Mouse (Mus musculus) layer of hippocampus, adult 18-20 months (tissue): ENCODE data around the gene Drc1. TPM values are rescaled to one million over a fixed set of nuclear protein-coding genes. Genes with fewer than 3 reads are reported as not detected.

Experiments used
- DNase-seq, 2 experiments: peaks; one replicate each; pipeline ENCODE4 v3.0.0; 2022; ENCODE audit warnings: low spot score in 2 of 2
- long read RNA-seq: library from polyadenylated mRNA; stranded (forward); transcript quantifications from one replicate; pipeline ENCODE4 v2.0.0, GENCODE M21; 2021
- total RNA-seq, 2 experiments: library from RNA; stranded (reverse); gene quantifications; 2 replicates each; pipeline ENCODE4 v1.2.3; 2021

Gene Drc1
- 1 to 10 TPM; 8.6 to 8.8 TPM for total RNA-seq
- long read RNA-seq, partial matches to known transcripts = 2 of 10 reads
- long read RNA-seq, other reads (novel, unspliced or antisense) = 5 of 10 reads

- DNase-seq = peak; percentile 70 to 78
Observed at GRCm38 (mm10) chr5:30281291-30281732, at the start of gene Drc1. Drc1 (plus strand) TSS chr5:30281388.

DNA sequence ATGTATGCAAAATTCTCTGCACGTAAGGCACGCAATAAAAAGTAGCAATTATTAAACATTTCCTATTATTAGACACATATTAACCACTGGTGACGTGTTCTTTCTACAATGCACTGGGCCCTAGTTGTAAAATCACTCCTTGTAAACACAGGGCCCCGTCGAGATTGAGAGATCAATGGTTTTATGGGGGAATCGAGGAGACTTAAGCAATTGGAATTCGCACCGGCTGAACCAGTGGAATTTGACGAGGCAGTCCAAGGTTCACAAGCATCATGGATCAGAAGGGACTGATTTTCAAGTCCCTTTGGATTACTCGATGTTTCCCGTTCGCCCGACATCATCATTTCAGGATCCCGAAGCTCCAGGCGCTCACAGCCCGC lies 49.3 kb upstream of the Drc1 start:
- DNase-seq = no peak

GRCm38 (mm10) chr5:30232271-30232971 lies 48.8 kb upstream of the Drc1 start, which contains the start of gene Selenoi:
Selenoi (plus strand) TSS chr5:30232581.
- peak; percentile 99 for DNase-seq

DNA sequence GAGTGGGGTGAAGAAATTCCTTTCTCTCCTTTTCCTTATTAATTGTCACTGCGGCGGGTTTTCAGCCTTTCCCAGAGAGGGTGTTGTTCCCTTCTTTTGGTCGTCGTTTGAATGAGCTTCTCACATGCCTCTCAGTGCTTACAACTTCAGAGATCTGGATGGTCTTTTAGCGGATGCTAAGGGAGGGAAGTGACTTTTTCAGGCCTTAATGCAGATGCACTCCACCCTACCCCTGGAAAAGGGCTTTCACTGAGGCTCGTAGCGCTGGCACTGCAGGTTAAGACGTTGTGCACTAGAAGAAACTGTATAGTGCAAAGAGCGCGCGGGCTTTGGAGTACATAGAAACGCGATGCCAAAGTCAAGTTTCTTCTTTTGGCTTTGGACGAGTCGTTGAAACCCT lies 48.1 kb upstream of the Drc1 start:
- peak in 1 of 2 experiments; percentile 33 for DNase-seq

- DNase-seq = no peak
Observed at GRCm38 (mm10) chr5:30233979-30234378, 47.2 kb upstream of the Drc1 start.

DNA sequence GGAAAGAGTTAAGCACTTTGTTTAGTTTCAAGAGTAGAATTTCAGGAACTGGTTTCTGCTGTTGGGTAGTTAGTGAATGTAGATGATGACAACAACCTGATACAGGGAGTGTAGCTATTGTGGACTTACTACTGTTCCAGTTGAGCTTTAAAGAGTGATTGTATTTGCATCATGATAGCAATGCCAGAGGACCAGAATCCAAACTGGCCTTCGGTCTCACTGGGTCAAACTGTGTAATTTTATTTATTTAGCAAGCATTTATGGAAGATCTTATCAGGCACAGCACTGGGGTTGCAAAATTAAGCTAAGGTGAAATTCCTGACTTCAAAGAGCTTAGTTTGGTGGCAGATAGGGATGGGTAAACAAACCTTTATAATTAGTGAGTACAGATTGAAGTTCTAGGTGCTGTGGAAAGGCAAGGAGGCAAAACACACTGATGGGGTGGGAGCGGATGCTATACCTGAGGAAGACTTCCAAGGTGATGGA lies 45.5 kb upstream of the Drc1 start:
- no peak for DNase-seq

DNA sequence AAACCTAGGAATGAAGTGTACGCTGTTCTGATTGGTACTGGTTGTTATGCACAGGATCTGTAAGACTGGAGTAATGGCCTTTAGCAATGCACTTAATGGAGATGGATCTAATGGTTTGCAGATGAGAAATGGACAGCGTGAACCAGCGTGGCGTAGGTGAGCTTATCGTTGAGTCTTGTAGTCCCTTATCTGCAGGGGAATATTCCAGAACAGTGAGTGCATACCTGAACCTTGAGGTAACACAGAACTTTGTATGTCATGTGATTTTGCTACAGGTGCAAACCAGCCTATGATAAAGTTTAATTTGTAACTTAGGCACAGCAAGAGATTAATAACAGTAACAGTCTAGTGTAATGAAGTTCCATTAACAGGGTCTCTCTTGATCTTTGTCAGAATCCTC lies 42.7 kb upstream of the Drc1 start:
- DNase-seq = no peak

DNA sequence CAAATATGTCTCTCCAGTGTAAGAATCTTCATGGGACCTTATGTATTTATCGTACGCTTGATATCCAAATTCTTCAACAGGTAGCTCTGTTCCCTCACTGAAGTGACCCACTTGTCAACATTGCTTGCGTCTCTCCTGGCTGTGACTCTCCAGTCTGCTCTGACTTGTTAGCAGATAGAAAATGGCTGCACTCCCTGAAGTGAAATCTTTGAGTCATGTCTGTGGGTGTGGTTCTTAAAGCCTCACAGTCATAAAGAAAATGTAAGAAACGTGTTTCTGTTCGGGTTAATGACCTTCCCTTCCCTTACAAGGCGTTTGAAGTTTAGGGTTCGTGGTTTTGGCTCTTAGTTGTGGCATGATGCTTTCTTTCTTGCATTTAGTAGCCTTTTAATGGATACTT lies 40.6 kb upstream of the Drc1 start:
- DNase-seq = no peak

GRCm38 (mm10) chr5:30242410-30242809 lies 38.8 kb upstream of the Drc1 start:
- DNase-seq = no peak

- peak in 1 of 2 experiments; percentile 24 for DNase-seq
Observed at GRCm38 (mm10) chr5:30243741-30244140, 37.4 kb upstream of the Drc1 start.

DNA sequence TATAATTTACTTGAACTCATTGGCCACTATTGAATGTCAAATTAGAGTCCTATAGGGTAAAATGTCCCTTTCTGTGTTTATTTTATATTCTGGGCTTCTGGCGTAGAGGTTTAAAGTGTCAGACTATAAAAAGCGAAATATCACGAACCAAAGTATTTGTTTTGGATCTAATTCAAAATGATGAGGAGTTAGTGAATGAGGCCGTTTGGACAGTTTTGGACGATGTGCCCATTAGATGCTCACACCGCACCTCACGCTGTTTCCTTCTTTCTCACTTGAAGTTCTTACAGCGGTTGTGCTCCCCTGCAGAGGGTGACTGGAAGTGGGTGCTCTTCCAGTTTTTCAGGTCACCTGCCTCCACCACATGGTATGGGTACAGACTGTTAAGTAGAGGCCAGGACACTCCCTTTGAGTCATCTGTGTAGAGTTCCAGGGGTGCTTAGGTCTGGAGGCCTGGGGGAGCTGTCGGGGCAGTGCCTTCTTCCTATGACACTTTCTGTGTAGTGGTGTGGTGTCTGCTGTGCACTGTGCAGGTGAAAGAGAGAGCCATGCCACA lies 35.2 kb upstream of the Drc1 start:
- no peak for DNase-seq

DNA sequence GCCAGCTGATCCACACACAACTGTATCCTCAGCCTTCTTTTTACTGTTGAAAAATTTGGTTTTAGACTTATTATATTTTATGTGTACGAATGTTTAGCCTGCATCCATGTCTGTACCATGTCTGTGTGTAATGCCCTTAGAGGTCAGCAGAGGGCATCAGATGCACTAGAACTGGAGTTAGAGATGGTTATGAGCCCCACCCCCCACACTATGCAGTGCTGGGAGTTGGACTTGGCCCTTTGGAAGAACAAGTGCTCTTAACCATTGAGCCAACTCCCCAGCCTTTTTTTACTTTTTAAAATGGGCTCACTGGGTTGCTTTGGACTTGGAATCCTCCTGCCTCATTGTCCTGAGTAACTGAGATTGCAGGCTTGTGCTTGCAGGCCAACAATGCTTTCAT lies 33.5 kb upstream of the Drc1 start:
- DNase-seq = no peak

GRCm38 (mm10) chr5:30255567-30256354 lies 25.4 kb upstream of the Drc1 start:
- DNase-seq = no peak

GRCm38 (mm10) chr5:30258776-30259175 lies 22.4 kb upstream of the Drc1 start:
- no peak for DNase-seq

GRCm38 (mm10) chr5:30270571-30271190 lies 10.5 kb upstream of the Drc1 start:
- DNase-seq = peak; percentile 70 to 88

DNA sequence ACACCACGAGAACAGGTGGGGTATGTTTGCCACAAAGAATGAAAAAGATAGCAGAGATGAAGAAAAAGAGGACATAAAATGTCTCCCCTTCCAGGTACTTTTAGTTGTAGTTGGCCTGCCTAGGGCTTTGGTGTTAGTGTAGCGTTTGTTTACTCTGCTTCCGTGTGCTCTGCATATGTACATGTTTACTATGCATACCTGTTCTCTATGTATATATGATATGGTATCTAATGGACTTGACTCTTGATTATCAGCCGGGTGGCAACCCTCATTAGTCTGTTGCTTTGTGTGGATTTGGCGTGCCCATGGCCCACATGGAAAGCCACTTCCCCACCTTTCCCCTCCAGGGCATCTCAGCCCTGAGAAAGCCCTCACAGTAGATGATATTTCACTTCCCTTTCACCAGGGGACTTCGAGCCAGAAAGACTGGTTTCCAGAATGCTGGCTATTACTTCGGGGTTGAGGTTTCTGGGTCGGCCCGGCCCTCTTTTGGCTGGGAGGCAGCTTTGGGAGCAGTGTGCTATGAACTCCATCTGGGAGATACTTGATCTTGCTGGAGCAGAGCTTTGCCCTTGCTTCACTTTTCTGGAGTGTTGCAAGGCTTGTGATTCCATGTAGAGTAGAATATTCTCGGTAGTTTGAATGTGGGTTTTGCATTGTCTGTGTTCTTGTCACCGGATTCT lies 9.4 kb upstream of the Drc1 start:
- DNase-seq = no peak

GRCm38 (mm10) chr5:30276361-30276760 lies 4.8 kb upstream of the Drc1 start:
- DNase-seq = no peak

GRCm38 (mm10) chr5:30278952-30279351 lies 2.2 kb upstream of the Drc1 start:
- no peak for DNase-seq

DNA sequence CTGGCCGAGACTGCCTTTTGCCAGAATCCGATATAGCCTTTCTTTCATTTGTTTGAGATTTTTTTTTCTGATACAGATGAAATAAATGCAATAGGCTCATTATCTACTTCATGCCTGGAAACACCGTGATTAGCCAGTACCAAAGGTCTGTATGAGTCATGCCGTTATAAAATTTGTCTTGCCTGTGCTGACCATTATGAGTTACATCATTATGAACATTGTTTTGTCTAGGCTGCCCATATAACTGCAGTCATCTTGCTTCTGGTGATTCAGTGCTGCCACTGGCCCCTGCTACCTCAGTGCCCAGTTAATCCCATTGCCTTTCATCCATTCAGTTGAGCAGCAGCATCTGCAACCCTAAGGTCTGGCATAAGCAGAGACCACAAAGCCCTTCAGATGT lies 1.7 kb upstream of the Drc1 start:
- DNase-seq = no peak

GRCm38 (mm10) chr5:30280864-30281263 lies 324 bp upstream of the Drc1 start:
- DNase-seq = no peak
